Mouse (Mus musculus) heart, postnatal 14 days (tissue): ENCODE measurements around the gene Speer4e. TPM values are rescaled to one million over a fixed set of nuclear protein-coding genes. Genes with fewer than 3 reads are reported as not detected.
"Not testable (repeated sequence)": the region's sequence is repeated elsewhere in the genome, so short reads cannot be mapped to it uniquely, and the experiment has no call there.

Experiments used
- DNase-seq, 2 experiments: peaks; one replicate each; pipeline ENCODE4 v3.0.0; 2021 to 2022
- intact Hi-C: fragments of 180-260 bp; cut with DNase I; formaldehyde crosslinking; loops from one replicate; pipeline ENCODE4 v1.15.1; 2025
- long read RNA-seq, 2 experiments: library from polyadenylated mRNA; stranded (forward); transcript quantifications; one replicate each; pipeline ENCODE4 v2.0.0; 2021
- total RNA-seq, 2 experiments: library from RNA; stranded (reverse); gene quantifications; 2 replicates each; pipeline ENCODE4 v1.2.3; 2021

Gene Speer4e
- total RNA-seq, result not detected
- long read RNA-seq, experiment 1, result 0 reads
- long read RNA-seq, experiment 2, result 0 reads

DNA sequence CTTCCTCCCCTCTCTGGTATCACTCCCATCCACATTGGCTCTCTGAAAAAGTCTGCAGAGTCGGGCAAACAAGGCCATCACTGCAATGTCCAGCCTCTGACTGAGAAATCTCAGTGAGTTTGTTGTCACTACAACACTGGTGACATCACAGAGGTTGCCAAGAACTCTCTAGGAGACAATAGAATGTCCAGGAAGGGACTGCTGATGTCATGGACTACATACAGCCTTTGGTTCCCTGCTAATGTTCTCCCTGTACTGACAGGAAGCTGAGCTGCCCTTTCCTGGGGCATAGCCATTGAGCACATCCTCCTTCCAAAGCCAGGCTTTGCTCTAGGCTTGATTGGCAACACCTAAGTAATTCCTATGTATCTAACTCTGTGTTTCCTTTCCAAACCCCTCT is at the start of gene Speer4e:
Speer4e (minus strand) TSS at position 101 of the 400 bp plus-strand sequence.
- DNase-seq, intact Hi-C loops: not testable (repeated sequence)

DNA sequence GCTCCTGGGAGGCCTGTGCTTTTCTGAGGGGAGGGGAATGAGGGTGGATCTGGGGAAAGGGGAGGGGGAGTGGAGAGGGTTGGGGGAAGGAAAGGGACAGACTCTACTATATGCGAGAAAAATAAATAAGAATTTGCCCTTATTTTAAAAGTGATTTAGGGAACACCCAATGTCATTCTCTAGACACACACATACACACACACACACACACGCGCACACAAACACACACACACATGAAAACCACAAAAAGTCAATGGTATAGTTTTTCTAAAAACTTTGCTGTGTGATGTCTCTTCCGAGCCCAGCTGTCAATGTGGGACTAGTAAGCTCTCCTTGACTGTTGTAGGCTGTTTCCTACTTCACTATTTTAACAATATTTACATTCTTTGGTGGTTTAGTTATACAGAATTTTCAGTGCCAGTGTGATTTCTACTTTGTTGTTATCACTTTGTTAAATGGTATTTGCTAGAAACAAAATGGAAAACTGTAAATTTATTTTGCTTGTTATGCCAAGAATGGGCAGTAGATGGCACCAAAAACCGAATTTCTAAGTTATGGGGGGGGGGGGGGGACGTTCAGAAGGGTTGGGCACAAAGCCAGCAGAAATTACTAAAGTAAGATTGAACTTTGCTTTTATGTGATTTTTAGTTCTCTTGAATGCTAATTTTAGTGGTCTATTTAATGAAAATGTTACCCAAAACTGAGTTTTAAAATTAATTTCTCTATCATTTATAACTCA is 48.6 kb upstream of the Speer4e start:
- intact Hi-C loops, result not testable (repeated sequence)
- peak in 1 of 2 experiments; percentile 2 for DNase-seq

- DNase-seq, intact Hi-C loops: not testable (repeated sequence)
Measured at GRCm38 (mm10) chr5:14978835-14979234, 40.6 kb upstream of the Speer4e start, which contains the start of gene Gm10354. Gene Gm10354 (minus strand): TSS chr5:14978935.

GRCm38 (mm10) chr5:14977368-14977767 is 39.1 kb upstream of the Speer4e start:
- DNase-seq, intact Hi-C loops: not testable (repeated sequence)

DNA sequence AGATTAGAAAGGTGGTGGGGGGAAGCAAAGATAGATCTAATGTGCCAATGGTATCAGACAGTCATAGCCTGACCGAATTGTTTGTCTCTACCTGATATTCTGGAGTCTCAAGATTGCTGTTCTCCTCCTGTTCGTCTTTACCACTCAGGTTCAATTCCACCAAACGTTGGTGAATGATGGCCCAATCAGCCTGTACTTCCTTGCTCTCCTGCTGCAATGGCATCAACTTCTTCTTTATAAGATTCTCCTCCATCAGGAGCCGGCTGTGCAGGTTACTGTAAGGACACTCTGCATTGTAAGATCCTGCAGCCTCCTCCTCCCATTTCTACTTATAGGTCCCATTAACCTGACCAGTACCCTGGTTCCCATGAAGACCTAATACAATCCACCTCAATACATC is 37.1 kb upstream of the Speer4e start:
- intact Hi-C loops, DNase-seq: not testable (repeated sequence)

DNA sequence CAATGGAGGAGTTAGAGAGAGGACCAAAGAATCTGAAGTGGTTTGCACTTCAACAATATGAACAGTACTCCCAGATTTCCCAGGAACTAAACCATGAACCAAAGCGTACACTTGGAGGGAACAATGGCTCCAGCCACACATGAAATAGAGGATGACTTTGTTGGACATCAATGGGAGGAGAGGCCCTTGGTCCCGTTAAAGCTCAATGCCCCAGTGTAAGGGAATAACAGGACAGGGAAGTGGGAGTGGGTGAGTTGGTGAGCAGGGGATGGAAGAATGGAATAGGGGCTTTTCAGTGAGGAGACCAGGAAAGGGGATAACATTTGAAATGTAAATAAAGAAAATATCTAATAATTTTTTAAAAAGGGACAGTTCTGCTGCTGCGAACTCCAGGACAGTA is 34.6 kb upstream of the Speer4e start:
- intact Hi-C loops, result not testable (repeated sequence)

DNA sequence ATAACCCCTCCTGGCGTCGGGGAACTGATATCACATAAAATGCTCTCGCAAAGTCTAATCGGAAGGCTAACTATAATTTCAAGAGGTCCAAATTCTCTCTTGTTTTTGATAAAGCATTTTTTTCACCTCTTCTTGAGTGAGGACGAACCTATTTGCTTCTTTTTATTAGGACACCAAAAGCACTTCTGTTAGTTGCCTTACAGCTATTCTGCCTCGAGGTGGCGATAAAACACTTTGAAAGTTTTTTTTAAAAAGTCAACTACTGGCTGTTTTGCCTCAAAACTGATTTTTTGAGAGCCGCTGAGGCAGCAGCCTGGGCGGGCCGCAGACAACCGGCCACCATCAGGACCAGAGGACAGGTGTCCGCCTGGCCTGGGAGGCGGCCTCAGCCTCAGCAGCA is 25.6 kb upstream of the Speer4e start:
- DNase-seq, intact Hi-C loops: not testable (repeated sequence)

More for the DNA sequence above, 34.6 kb upstream of the Speer4e start:
- not testable (repeated sequence) for DNase-seq

GRCm38 (mm10) chr5:14961502-14961901 is 23.3 kb upstream of the Speer4e start:
- intact Hi-C loops, DNase-seq: not testable (repeated sequence)

GRCm38 (mm10) chr5:14955928-14956706 is 17.9 kb upstream of the Speer4e start:
- DNase-seq, intact Hi-C loops: not testable (repeated sequence)

DNA sequence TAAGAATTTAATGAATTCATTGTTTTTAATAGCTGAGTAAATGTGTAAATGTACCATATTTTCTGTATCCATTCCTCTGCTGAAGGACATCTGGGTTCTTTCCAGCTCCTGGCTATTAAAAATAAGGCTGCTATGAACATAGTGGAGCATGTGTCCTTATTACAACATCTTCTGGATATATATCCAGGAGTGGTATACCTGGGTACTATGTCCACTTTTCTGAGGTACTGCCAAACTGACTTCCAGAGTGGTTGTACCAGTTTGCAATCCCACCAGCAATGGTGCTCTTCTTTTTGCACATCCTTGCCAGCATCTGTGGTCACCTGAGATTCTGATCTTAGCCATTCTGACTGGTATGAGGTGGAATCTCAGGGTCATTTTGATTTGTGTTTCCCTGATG is 15.4 kb upstream of the Speer4e start:
- intact Hi-C loops, DNase-seq: not testable (repeated sequence)

GRCm38 (mm10) chr5:14952749-14953148 is 14.5 kb upstream of the Speer4e start:
- intact Hi-C loops, result not testable (repeated sequence)

DNA sequence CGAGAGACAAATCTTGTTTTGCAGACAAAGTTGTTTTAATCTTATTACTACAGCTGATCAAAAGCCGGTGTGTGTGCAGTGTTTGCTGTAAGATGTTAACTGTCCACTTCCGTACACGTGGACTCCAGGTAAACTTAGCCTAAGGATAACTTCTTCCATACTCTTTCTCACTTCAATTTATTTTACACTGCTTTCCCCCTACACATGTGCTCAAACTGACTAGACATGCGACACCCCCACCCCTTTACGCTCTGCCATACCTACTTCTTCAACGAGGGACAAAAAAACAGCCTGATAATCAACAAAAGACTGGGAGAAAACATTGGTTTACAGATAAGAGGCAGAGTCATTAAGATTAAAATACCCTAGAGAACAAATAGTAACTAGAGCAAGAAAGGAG is 13.6 kb upstream of the Speer4e start:
- intact Hi-C loops, DNase-seq: not testable (repeated sequence)

More at GRCm38 (mm10) chr5:14952749-14953148, 14.5 kb upstream of the Speer4e start:
- DNase-seq, result not testable (repeated sequence)

- intact Hi-C loops, result not testable (repeated sequence)
- DNase-seq, result peak in 1 of 2 experiments; percentile 13
Measured at GRCm38 (mm10) chr5:14947482-14948198, 9.4 kb upstream of the Speer4e start.

GRCm38 (mm10) chr5:14945524-14945923 is 7.3 kb upstream of the Speer4e start:
- intact Hi-C loops, DNase-seq: not testable (repeated sequence)

DNA sequence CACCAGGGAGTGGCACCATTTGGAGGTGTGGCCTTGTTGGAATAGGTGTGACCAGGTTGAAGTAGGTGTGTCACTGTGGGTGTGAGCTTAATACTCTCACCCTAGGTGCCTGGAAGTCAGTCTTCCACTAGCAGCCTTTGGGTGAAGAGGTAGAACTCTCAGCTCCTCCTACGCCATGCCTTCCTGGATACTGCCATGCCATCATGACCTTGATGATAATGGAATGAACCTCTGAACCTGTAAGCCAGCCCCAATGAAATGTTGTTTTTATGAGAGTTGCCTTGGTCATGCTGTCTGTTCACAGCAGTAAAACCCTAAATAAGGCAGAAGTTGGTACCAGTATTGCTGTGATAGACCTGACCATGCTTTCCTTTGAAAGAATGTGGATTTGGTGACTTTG is 2.8 kb upstream of the Speer4e start:
- intact Hi-C loops, result not testable (repeated sequence)

DNA sequence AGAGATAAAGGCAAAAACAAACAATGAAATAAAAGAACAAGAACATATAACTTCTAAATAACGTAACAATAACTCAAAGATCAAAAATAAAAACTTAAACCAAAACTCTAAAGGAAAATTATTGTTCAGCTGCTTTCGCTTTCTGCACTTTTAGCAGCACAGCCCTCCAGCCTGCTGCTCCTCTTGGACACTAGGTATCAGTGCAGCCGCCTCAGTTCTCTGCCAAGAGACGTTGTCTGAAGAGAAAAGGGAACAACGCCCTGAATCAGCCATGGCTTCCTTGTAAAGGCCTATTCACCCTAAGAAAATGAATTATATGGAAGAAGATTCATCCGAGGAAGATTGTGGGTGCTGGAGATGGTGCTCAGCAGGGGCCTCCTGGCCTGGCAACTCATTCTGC is 4.5 kb downstream of the Speer4e start:
- intact Hi-C loops, DNase-seq: not testable (repeated sequence)

More for the DNA sequence above, 2.8 kb upstream of the Speer4e start:
- not testable (repeated sequence) for DNase-seq

DNA sequence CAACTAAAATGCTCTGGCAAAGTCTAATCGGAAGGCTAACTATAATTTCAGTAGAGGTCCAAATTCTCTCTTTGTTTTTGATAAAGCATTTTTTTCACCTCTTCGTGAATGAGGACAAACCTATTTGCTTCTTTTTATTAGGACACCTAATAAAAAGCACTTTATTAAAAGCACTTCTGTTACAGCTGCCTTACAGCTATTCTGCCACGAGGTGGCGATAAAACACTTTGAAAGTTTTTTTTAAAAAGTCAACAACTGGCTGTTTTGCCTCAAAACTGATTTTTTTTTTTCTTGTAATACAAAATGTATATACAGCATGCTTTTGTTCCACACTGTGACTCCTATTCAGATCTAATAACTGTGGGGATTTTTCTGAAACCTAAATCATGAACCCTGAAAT is 11.2 kb downstream of the Speer4e start:
- intact Hi-C loops, result not testable (repeated sequence)

DNA sequence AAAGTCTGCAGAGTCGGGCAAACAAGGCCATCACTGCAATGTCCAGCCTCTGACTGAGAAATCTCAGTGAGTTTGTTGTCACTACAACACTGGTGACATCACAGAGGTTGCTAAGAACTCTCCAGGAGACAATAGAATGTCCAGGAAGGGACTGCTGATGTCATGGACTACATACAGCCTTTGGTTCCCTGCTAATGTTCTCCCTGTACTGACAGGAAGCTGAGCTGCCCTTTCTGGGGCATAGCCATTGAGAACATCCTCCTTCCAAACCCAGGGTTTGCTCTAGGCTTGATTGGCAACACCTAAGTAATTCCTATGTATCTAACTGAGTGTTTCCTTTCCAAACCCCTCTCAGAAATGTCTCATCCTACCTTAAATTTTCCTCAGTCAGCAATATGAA is 23.4 kb downstream of the Speer4e start, which contains the start of gene Gm9758:
Gm9758 (minus strand) TSS at position 101 of the 400 bp plus-strand sequence.
- intact Hi-C loops, result not testable (repeated sequence)

More for the DNA sequence above, 11.2 kb downstream of the Speer4e start:
- not testable (repeated sequence) for DNase-seq

GRCm38 (mm10) chr5:14914361-14914760 is 23.9 kb downstream of the Speer4e start:
- DNase-seq, intact Hi-C loops: not testable (repeated sequence)

More for the DNA sequence above, 23.4 kb downstream of the Speer4e start, which contains the start of gene Gm9758:
- not testable (repeated sequence) for DNase-seq

- intact Hi-C loops, DNase-seq: not testable (repeated sequence)
Measured at GRCm38 (mm10) chr5:14903539-14903938, 34.7 kb downstream of the Speer4e start.
